Mouse (Mus musculus): ENCODE results near the gene Spock1.

- TF ChIP-seq GATA1 (IDR thresholded peaks at IDR 0.05; ENCODE audit: borderline replicate concordance, low read length) (no peak), FLI1 (IDR thresholded peaks at IDR 0.05; ENCODE audit: low read length) (no peak)
Measured at GRCm38 (mm10) chr13:57696685-57697084, 211.4 kb downstream of the Spock1 start.

Measured in megakaryocyte, embryonic 14.5 days (primary cell).